ENCODE assay signal across 32 mouse cellular contexts in the genomic region with DNA sequence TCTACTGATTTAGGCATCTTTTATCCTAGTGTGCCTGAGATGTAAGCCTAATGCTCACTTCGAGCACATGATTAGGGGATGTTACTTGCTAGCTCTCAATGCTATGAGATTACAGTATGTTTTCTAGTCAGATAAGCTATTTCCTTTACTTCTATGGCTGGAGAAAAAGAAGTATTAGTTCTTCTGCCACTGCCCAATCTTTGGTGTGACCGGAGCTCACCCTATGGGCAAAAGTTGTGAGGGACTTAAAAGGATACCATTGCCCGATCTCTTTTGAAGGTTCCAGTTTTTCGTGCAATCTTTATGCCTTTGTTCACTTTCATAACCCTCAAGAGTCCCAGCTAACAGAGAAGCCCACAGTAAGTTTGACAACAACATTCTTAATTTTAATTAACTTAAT.
"Had no signal": no experiment of that assay in that cellular context is flagged by ENCODE, and none has a peak within 500 bp of the region (broad histone marks: within the 10 kb centered on the region; RNA-seq: fewer than 3 reads in every experiment).

No protein-coding gene starts in this region.

- H3K9me3 ChIP-seq: limb, embryonic 10.5 days; limb, embryonic 12.5 days; limb, embryonic 13.5 days; limb, embryonic 15.5 days; liver, embryonic 12.5 days; liver, embryonic 13.5 days; liver, embryonic 15.5 days; lung, embryonic 15.5 days; midbrain, embryonic 10.5 days; midbrain, embryonic 12.5 days; midbrain, embryonic 13.5 days; midbrain, embryonic 15.5 days had no signal

- H3K4me2 ChIP-seq: limb, embryonic 12.5 days; limb, embryonic 13.5 days; limb, embryonic 15.5 days; liver, embryonic 11.5 days; liver, embryonic 12.5 days; liver, embryonic 13.5 days; liver, embryonic 15.5 days; lung, embryonic 14.5 days; lung, embryonic 15.5 days; midbrain, embryonic 11.5 days; midbrain, embryonic 12.5 days; midbrain, embryonic 13.5 days; midbrain, embryonic 15.5 days had no signal

- H3K36me3 ChIP-seq: limb, embryonic 10.5 days; limb, embryonic 12.5 days; limb, embryonic 13.5 days; limb, embryonic 15.5 days; liver, embryonic 12.5 days; liver, embryonic 13.5 days; liver, embryonic 15.5 days; lung, embryonic 15.5 days; midbrain, embryonic 10.5 days; midbrain, embryonic 12.5 days; midbrain, embryonic 13.5 days; midbrain, embryonic 15.5 days had no signal

- H3K4me3 ChIP-seq: left cerebral cortex, adult 2 months; limb, embryonic 10.5 days; limb, embryonic 12.5 days; limb, embryonic 13.5 days; limb, embryonic 15.5 days; liver, embryonic 12.5 days; liver, embryonic 13.5 days; liver, embryonic 15.5 days; lung, embryonic 15.5 days; megakaryocyte, embryonic 14.5 days; midbrain, embryonic 10.5 days; midbrain, embryonic 12.5 days; midbrain, embryonic 13.5 days; midbrain, embryonic 15.5 days; myocyte had no signal

- H3K4me1 ChIP-seq: limb, embryonic 10.5 days; limb, embryonic 12.5 days; limb, embryonic 13.5 days; limb, embryonic 15.5 days; liver, embryonic 12.5 days; liver, embryonic 13.5 days; liver, embryonic 15.5 days; lung, embryonic 15.5 days; megakaryocyte, embryonic 14.5 days; midbrain, embryonic 10.5 days; midbrain, embryonic 15.5 days had no signal

- H3K27ac ChIP-seq: left cerebral cortex, adult 2 months; limb, embryonic 10.5 days; limb, embryonic 12.5 days; limb, embryonic 13.5 days; limb, embryonic 15.5 days; liver, embryonic 12.5 days; liver, embryonic 13.5 days; liver, embryonic 14.5 days; liver, embryonic 15.5 days; lung, embryonic 15.5 days; macrophage; midbrain, embryonic 10.5 days; midbrain, embryonic 12.5 days; midbrain, embryonic 13.5 days; midbrain, embryonic 15.5 days had no signal

- DNase-seq: left cerebral cortex, postnatal 4 days; liver; liver, embryonic 13.5 days; liver, postnatal 0 days; lung, adult 18-20 months; lung, adult 2 months; lung, embryonic 14.5 days; lung, postnatal 10 days; lung, postnatal 14 days; lung, postnatal 36 days; lung, postnatal 4 days; midbrain, embryonic 14.5 days had no signal

- H3K9ac ChIP-seq: limb, embryonic 12.5 days; limb, embryonic 13.5 days; limb, embryonic 15.5 days; liver, embryonic 12.5 days; liver, embryonic 13.5 days; liver, embryonic 14.5 days; liver, embryonic 15.5 days; liver, postnatal 0 days; lung, embryonic 14.5 days; lung, embryonic 15.5 days; midbrain, embryonic 12.5 days; midbrain, embryonic 13.5 days; midbrain, embryonic 15.5 days had no signal

- H3K27me3 ChIP-seq: limb, embryonic 12.5 days; limb, embryonic 13.5 days; limb, embryonic 15.5 days; liver, embryonic 12.5 days; liver, embryonic 13.5 days; liver, embryonic 15.5 days; lung, embryonic 15.5 days; megakaryocyte, embryonic 14.5 days; midbrain, embryonic 12.5 days; midbrain, embryonic 13.5 days; midbrain, embryonic 15.5 days had no signal

- ATAC-seq: liver, embryonic 12.5 days; liver, postnatal 0 days; lung, postnatal 0 days; midbrain, embryonic 13.5 days; midbrain, embryonic 15.5 days; midbrain, embryonic 16.5 days had no signal
